Mouse (Mus musculus) skeletal muscle tissue, adult 2 months (tissue): ENCODE results near the gene 4933430I17Rik.
A peak's percentile ranks its signal among the peaks of the same experiment; 100 is the strongest.
"Not testable (repeated sequence)": the region's sequence is repeated elsewhere in the genome, so short reads cannot be mapped to it uniquely, and the experiment has no call there.

Experiments
- DNase-seq: peaks from one replicate; pipeline ENCODE4 v3.0.0-alpha.2; 2012; ENCODE audit warnings: low read depth, low spot score

Gene 4933430I17Rik

GRCm38 (mm10) chr4:62544801-62545200 is 19.6 kb downstream of the 4933430I17Rik start:
- no peak for DNase-seq

- no peak for DNase-seq
Measured at GRCm38 (mm10) chr4:62551966-62552365, 26.8 kb downstream of the 4933430I17Rik start.

- no peak for DNase-seq
Measured at GRCm38 (mm10) chr4:62557436-62557835, 32.3 kb downstream of the 4933430I17Rik start.

- DNase-seq, result no peak
Measured at GRCm38 (mm10) chr4:62559797-62560329, 34.7 kb downstream of the 4933430I17Rik start, which contains the start of gene Rgs3. TSS of gene Rgs3 (plus strand) at chr4:62559847.

- DNase-seq, result peak; percentile 65
Measured at GRCm38 (mm10) chr4:62560963-62561629, 35.9 kb downstream of the 4933430I17Rik start.

- DNase-seq, result no peak
Measured at GRCm38 (mm10) chr4:62561630-62562001, 36.4 kb downstream of the 4933430I17Rik start.

GRCm38 (mm10) chr4:62562006-62562405 is 36.8 kb downstream of the 4933430I17Rik start:
- no peak for DNase-seq

GRCm38 (mm10) chr4:62566530-62566929 is 41.4 kb downstream of the 4933430I17Rik start:
- no peak for DNase-seq

GRCm38 (mm10) chr4:62567696-62568095 is 42.5 kb downstream of the 4933430I17Rik start:
- DNase-seq, result no peak

DNA sequence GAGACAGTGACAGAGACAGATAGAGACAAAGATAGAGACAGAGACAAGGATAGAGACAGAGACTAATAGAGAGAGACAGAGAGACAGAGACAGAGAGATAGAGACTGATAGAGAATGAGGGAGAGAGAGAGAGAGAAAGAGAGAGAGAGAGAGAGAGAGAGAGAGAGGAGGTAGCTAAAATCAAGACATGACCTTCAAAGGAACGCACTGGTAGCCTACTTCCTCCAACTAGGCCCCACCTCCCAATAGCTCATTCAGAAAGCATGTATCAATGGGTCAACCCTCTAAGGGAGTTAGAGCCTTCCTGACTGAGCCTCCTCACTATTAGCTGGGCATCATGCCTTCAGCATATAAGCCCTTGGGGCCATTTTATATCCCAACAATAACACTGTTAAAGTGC is 43.2 kb downstream of the 4933430I17Rik start:
- DNase-seq, result no peak

GRCm38 (mm10) chr4:62569603-62570002 is 44.4 kb downstream of the 4933430I17Rik start:
- no peak for DNase-seq

GRCm38 (mm10) chr4:62570029-62570428 is 44.9 kb downstream of the 4933430I17Rik start:
- DNase-seq, result no peak

DNA sequence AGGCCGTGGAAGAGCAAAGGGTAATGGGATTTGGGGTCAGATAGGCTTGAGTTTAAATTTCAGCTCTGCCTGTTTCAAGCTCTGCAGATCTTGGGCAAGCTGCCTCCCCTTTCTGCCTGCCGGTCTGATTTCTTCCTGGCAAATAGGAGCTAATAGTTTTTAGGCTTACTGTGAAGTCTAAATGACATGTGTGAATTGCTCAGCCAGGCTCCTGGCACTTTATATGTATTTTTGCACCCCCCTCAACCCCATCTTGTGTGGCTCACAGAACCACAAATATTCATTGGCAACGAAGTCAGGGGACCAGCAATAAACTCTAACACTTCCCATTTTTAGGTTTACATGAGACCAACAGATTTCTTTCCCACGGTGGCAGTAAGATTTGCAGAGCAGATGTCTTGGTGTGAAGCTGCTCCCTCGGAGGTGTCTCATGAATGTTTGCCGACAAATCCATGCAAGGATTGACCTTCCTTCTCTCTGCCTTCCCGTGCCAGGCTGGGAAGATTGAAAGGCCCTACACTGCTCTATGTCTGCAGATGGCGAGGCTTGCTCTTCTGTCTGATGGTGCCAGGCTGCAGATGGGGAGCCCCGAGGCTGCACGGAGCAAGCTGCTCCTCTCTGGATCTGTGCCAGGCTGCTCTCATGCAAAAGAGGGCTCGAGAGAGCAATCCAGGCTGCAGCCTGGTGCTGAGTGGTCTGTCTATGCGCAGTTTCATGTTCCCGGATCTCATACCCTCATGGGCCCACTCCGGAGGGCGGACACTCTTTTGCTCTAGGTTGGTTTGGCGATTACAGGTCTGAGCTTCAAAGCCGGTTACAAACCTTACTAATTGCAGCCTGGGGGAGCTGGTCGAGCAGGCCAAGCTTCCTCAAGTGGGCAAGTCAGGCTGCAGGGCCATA is 57.4 kb downstream of the 4933430I17Rik start:
- DNase-seq, result no peak

DNA sequence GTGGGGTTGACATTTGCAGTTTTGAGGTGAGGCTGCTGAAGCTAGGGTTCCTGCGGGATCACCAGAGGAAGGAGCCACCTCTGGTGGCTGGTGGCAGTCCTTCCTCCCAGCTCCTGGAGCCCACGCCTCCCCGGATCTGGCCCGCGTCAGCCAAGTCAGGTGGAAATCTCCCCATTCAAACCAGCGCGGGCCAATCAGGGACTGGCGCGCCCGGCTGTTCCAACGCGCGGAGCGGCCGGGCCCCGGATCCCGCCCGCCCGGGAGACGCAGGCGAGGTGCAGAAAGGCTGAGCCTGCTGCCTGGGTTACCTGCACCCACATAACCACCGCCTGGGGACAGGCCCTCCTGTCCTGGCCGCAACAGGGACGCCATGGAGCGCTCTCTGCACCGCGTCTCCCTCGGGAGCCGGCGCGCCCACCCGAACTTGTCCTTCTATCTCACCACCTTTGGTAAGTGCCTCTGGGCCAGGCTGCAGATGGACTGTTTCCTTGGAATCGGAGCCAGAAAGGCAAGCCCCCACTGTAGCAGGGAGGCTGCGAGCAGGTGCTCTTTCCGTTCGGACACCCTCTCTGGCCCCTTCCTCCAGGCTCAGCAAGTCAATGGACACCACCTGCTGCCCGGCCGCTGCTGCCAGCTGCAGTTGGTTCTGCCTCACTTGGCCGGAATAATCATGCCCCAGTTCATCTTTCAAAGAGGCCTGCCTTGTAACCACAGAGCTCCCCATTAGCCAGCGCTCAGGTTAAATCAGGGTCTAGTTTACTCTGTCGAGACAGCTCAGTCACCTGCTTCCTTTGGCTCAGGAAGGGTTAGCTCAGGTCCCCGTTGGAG is 58.3 kb downstream of the 4933430I17Rik start:
- DNase-seq, result peak; percentile 56

DNA sequence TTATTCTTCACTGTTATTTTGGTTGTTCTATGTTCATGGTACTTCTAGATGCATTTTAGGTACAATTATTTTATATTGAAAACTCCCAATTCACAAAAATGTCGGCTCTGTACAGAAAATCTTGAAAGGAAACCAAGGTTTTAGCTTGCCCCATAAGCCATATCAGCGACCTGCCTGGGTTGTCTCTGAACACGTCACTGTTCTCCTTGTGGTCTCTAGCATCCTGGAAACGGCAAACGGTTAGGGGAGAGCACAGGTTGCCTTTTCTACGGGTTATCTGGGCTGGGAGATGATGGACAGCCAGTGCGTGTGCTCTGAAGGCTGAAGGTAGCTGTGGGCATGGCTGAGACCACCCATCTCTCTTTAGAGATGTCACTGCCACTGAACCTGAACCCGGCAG is 61.9 kb downstream of the 4933430I17Rik start:
- no peak for DNase-seq

- DNase-seq, result no peak
Measured at GRCm38 (mm10) chr4:62590878-62591277, 65.7 kb downstream of the 4933430I17Rik start.

- no peak for DNase-seq
Measured at GRCm38 (mm10) chr4:62591326-62591725, 66.2 kb downstream of the 4933430I17Rik start.

DNA sequence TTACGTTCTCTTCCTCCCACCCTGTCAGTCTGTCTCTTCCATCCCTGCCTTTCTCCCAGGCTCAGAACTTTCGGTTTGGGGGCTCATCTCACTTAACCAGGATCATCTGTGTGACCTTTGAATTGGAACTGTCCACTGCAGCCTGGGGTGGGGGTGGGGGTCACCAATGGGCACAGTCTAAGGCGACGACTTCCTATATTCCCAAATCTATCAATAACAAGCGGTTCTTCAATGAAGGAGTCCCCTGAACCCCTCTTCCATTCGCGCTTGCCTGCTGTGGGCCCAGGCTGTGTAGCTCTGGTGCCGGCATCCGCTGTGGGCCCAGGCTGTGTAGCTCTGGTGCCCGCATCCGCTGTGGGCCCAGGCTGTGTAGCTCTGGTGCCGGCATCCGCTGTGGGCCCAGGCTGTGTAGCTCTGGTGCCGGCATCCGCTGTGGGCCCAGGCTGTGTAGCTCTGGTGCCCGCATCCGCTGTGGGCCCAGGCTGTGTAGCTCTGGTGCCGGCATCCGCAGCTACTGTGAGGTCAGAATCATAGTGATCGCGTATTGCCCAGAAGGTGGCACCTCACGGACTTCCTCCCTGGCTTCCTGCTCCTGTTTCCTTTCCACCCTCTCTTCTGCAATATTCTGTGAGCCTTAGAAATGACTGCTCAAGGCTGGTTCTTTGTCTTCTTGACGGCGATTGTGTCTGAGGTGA is 68.5 kb downstream of the 4933430I17Rik start:
- not testable (repeated sequence) for DNase-seq

- DNase-seq, result no peak
Measured at GRCm38 (mm10) chr4:62594442-62594841, 69.3 kb downstream of the 4933430I17Rik start.

GRCm38 (mm10) chr4:62596051-62596450 is 70.9 kb downstream of the 4933430I17Rik start:
- DNase-seq, result no peak
